Mouse (Mus musculus) liver, embryonic 14.5 days (tissue): Measurements from ENCODE around the gene Fat3.

Experiments
- CTCF ChIP-seq: IDR thresholded peaks from 2 replicates; pipeline ENCODE4 v1.5.1; 2016; ENCODE audit warnings: antibody characterized with exemption, low read depth, control low read depth
- EP300 ChIP-seq: IDR thresholded peaks from 2 replicates; pipeline ENCODE4 v1.6.1; 2016; ENCODE audit warnings: antibody characterized with exemption, low read depth

DNA sequence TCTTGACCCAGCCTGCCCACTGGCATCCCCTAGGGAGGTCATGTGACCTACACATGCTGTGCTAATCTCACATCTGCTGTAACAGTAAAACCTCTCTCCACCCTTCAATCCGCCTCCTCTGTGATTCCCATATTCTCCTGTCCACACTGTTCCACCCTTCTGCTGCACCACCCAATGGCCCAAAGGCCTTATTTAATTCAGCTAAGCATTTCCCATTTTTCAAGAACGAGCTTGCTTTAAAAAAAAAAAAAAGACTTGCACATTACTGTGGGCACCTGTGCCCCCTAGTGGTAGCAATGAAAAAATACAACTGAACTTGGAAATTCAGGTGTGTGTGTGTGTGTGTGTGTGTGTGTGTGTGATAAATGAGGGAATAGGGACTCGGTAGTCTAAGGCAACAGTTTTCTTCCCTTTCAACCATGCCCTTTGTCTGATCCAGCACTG is 620.9 kb downstream of the Fat3 start:
- peak; percentile 74 for TF ChIP-seq CTCF
- TF ChIP-seq EP300 = no peak
